Mouse (Mus musculus): ENCODE data around the gene Hdc. TPM values are rescaled to one million over a fixed set of nuclear protein-coding genes. Genes with fewer than 3 reads are reported as not detected.

Gene Hdc
- polyA plus RNA-seq, 1 experiment from 2014 or later: 1.0 TPM

GRCm38 (mm10) chr2:126599005-126599404, 20.1 kb downstream of the Hdc start:
- 4% methylated on average over 3 of the region's 3 CpGs for WGBS
- H3K9ac ChIP-seq (replicated peaks): peak overlapping the region; percentile 34; the same call in 1 of the 2 replicates

DNA sequence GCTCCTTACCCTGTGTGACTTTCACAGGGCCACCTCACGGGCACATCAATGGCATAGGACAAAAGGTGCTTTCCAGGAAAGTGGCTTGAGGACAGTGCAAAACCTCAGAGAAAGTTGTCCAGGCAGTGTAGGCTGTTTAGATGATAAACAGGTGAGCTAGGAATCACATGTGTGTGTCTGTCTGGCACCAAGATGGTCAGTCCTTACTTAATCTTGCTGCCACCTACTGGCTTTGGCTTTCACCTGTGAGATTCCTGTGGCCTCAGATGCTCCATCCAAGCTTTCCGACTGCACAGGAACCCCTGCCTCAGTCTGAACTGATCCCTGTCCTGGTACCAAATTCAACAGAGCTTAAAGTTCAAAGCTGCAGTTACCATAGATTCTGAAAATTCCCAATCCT, 20.7 kb downstream of the Hdc start:
- no peak overlapping the region for H3K4me3 ChIP-seq (replicated peaks)
- ATAC-seq (ENCODE audit: insufficient number of reproducible peaks, insufficient read depth, low FRiP score, low TSS enrichment, low read depth): no peak
- 45% methylated on average over 2 of the region's 2 CpGs for WGBS

More at GRCm38 (mm10) chr2:126599005-126599404, 20.1 kb downstream of the Hdc start:
- Histone ChIP-seq H3K36me3 (no peaks in the 10 kb centered on the region), H3K4me3 (replicated peaks) (no peak overlapping the region), H3K9me3 (no peaks in the 10 kb centered on the region), H3K27me3 (no peaks in the 10 kb centered on the region), H3K27ac (no peak overlapping the region), H3K4me2 (peak overlapping the region; percentile 31; the same call in 1 of the 2 replicates), H3K4me1 (replicated peaks) (peaks cover 6% of the 10 kb centered on the region)
- ATAC-seq (ENCODE audit: insufficient number of reproducible peaks, insufficient read depth, low FRiP score, low TSS enrichment, low read depth): peak; percentile 66

GRCm38 (mm10) chr2:126597279-126598241, 21.5 kb downstream of the Hdc start:
- Histone ChIP-seq H3K4me1 (replicated peaks) (peaks cover 6% of the 10 kb centered on the region), H3K9me3 (no peaks in the 10 kb centered on the region), H3K4me3 (replicated peaks) (no peak overlapping the region), H3K9ac (replicated peaks) (no peak overlapping the region), H3K27me3 (no peaks in the 10 kb centered on the region), H3K27ac (no peak overlapping the region), H3K36me3 (no peaks in the 10 kb centered on the region), H3K4me2 (no peak overlapping the region)
- ATAC-seq (ENCODE audit: insufficient number of reproducible peaks, insufficient read depth, low FRiP score, low TSS enrichment, low read depth): no peak
- 89% methylated on average over 20 of the region's 20 CpGs for WGBS

More for the DNA sequence above, 20.7 kb downstream of the Hdc start:
- no peak overlapping the region for H3K4me2 ChIP-seq
- no peak overlapping the region for H3K27ac ChIP-seq
- H3K9me3 ChIP-seq: no peaks in the 10 kb centered on the region
- no peak overlapping the region for H3K9ac ChIP-seq (replicated peaks)
- peaks cover 6% of the 10 kb centered on the region for H3K4me1 ChIP-seq (replicated peaks)
- H3K36me3 ChIP-seq: no peaks in the 10 kb centered on the region
- no peaks in the 10 kb centered on the region for H3K27me3 ChIP-seq

- Histone ChIP-seq H3K27me3 (no peaks in the 10 kb centered on the region), H3K27ac (no peak overlapping the region), H3K36me3 (no peaks in the 10 kb centered on the region), H3K9ac (replicated peaks) (no peak overlapping the region), H3K4me1 (replicated peaks) (peaks cover 6% of the 10 kb centered on the region), H3K4me2 (no peak overlapping the region), H3K4me3 (replicated peaks) (no peak overlapping the region), H3K9me3 (no peaks in the 10 kb centered on the region)
- WGBS: 90% methylated on average over 7 of the region's 7 CpGs
- ATAC-seq (ENCODE audit: insufficient number of reproducible peaks, insufficient read depth, low FRiP score, low TSS enrichment, low read depth): no peak
Measured at GRCm38 (mm10) chr2:126596347-126597072, 22.6 kb downstream of the Hdc start.

- H3K27ac ChIP-seq: no peak overlapping the region
- peak overlapping the region; percentile 62 for H3K4me2 ChIP-seq
- H3K9ac ChIP-seq (replicated peaks): peak overlapping the region; percentile 47; the same call in 1 of the 2 replicates
- H3K9me3 ChIP-seq: no peaks in the 10 kb centered on the region
- 22% methylated on average over 26 of the region's 26 CpGs for WGBS
- no peaks in the 10 kb centered on the region for H3K4me1 ChIP-seq (replicated peaks)
- H3K27me3 ChIP-seq: no peaks in the 10 kb centered on the region
- ATAC-seq (ENCODE audit: insufficient number of reproducible peaks, insufficient read depth, low FRiP score, low TSS enrichment, low read depth): no peak
- no peaks in the 10 kb centered on the region for H3K36me3 ChIP-seq
- H3K4me3 ChIP-seq (replicated peaks): peak overlapping the region; percentile 37
Measured at GRCm38 (mm10) chr2:126593831-126594610, 25.1 kb downstream of the Hdc start.

DNA sequence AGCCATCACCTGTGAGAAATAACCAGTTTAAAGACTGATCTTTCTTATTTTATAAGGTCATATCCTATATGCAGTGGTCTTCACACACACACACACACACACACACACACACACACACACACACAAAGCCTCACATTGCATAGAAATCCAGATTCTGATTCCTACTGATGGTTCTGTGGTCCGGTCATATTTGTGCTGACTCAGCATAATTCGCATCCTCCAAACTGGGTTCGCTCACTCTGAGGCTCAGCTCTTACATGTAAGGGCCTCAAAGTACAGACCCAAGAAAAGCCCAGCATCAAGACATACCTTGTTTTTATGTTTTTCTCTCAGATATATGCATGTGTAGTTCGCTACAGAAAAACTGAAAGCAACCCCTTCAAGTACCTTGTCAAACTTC, 27.8 kb downstream of the Hdc start:
- no peak overlapping the region for H3K4me3 ChIP-seq (replicated peaks)
- H3K9me3 ChIP-seq: no peaks in the 10 kb centered on the region
- H3K27me3 ChIP-seq: no peaks in the 10 kb centered on the region
- WGBS: 91% methylated on average over 4 of the region's 4 CpGs
- H3K9ac ChIP-seq (replicated peaks): no peak overlapping the region
- no peaks in the 10 kb centered on the region for H3K36me3 ChIP-seq
- no peak overlapping the region for H3K27ac ChIP-seq
- no peak for ATAC-seq (ENCODE audit: insufficient number of reproducible peaks, insufficient read depth, low FRiP score, low TSS enrichment, low read depth)
- no peak overlapping the region for H3K4me2 ChIP-seq
- H3K4me1 ChIP-seq (replicated peaks): no peaks in the 10 kb centered on the region

- 81% methylated on average over 3 of the region's 3 CpGs for WGBS
- Histone ChIP-seq H3K27ac (no peak overlapping the region), H3K9ac (replicated peaks) (no peak overlapping the region), H3K4me1 (replicated peaks) (no peaks in the 10 kb centered on the region), H3K4me2 (no peak overlapping the region), H3K27me3 (no peaks in the 10 kb centered on the region), H3K36me3 (no peaks in the 10 kb centered on the region), H3K9me3 (no peaks in the 10 kb centered on the region), H3K4me3 (replicated peaks) (no peak overlapping the region)
- ATAC-seq (ENCODE audit: insufficient number of reproducible peaks, insufficient read depth, low FRiP score, low TSS enrichment, low read depth): no peak
Measured at GRCm38 (mm10) chr2:126587468-126587867, 31.6 kb downstream of the Hdc start.

GRCm38 (mm10) chr2:126584621-126585369, 34.3 kb downstream of the Hdc start:
- 79% methylated on average over 8 of the region's 8 CpGs for WGBS
- no peaks in the 10 kb centered on the region for H3K27me3 ChIP-seq
- no peak for ATAC-seq (ENCODE audit: insufficient number of reproducible peaks, insufficient read depth, low FRiP score, low TSS enrichment, low read depth)

DNA sequence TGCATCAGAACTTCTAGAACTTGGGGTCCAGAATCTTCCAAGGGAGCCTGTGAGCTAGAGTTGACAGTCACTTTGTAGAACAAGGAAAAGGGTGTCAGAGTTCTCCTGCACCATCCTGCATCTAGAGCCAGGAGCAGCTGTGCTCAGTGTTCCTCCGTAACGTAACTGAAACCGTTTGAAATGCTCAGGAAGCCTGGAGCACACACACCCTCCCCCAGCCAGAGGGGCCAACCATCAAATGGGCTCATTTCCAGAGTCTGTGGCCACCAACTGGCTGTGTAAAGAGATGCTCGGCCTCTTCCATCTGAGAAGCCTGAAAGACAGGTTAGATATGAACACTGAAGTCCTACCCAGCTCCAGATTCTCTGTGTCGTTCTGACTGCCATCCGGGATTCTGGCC, 35.1 kb downstream of the Hdc start:
- Histone ChIP-seq H3K27ac (no peak overlapping the region), H3K4me2 (no peak overlapping the region), H3K4me3 (replicated peaks) (no peak overlapping the region), H3K27me3 (no peaks in the 10 kb centered on the region), H3K9me3 (no peaks in the 10 kb centered on the region), H3K36me3 (no peaks in the 10 kb centered on the region), H3K4me1 (replicated peaks) (no peaks in the 10 kb centered on the region), H3K9ac (replicated peaks) (no peak overlapping the region)
- WGBS: 56% methylated on average over 6 of the region's 6 CpGs
- no peak for ATAC-seq (ENCODE audit: insufficient number of reproducible peaks, insufficient read depth, low FRiP score, low TSS enrichment, low read depth)

More at GRCm38 (mm10) chr2:126584621-126585369, 34.3 kb downstream of the Hdc start:
- Histone ChIP-seq H3K9ac (replicated peaks) (no peak overlapping the region), H3K4me2 (no peak overlapping the region), H3K9me3 (no peaks in the 10 kb centered on the region), H3K36me3 (no peaks in the 10 kb centered on the region), H3K4me3 (replicated peaks) (no peak overlapping the region), H3K27ac (no peak overlapping the region), H3K4me1 (replicated peaks) (no peaks in the 10 kb centered on the region)

DNA sequence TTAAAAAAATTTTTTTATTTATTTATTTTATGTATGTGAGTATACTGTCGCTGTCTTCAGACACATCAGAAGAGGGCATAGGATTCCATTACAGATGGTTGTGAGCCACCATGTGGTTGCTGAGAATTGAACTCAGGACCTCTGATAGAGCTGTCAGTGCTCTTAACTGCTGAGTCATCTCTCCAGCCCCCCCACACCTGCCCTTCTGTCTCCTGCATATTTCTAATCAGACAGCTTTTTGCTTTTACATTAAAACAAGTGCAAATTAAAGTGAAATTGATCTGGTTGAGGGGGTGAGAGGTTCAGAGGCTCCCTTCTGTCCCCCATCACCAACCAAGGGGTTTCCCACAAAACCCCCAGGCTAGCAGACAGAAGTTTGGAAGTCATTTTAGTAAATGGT, 39.8 kb downstream of the Hdc start:
- Histone ChIP-seq H3K9ac (replicated peaks) (no peak overlapping the region), H3K4me2 (no peak overlapping the region), H3K4me3 (replicated peaks) (no peak overlapping the region), H3K36me3 (no peaks in the 10 kb centered on the region), H3K27ac (no peak overlapping the region), H3K9me3 (no peaks in the 10 kb centered on the region), H3K27me3 (no peaks in the 10 kb centered on the region), H3K4me1 (replicated peaks) (no peaks in the 10 kb centered on the region)
- ATAC-seq (ENCODE audit: insufficient number of reproducible peaks, insufficient read depth, low FRiP score, low TSS enrichment, low read depth): no peak
- 90% methylated on average over 1 of the region's 1 CpGs for WGBS
